Mouse (Mus musculus): ENCODE measurements at regions not wholly inside any gene's neighbourhood (a gene's known extent, or its start where the extent isn't known, plus 50 kb on each side); places are given as distances from the start of the nearest gene placed in this dataset.

DNA sequence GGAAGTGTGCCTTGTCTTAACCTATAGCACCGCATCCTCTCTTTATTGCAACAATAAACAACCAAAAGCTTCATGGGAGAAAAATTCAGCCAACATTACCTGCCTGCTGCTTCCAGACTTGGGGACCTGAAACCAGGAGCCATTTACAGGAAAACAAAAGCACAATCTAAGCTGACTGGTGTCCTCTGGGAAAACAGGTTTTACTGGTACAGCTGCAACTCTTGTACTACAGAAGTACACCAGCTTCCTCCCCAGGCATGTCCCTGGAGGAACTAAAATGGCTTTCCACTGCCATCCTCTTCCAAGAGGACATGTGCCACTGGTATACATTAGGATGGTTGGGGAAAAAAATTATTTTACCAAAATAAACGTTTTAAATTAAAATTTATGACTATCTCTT, 63.9 kb upstream of the Ptprk start:
- no peak for DNase-seq

DNA sequence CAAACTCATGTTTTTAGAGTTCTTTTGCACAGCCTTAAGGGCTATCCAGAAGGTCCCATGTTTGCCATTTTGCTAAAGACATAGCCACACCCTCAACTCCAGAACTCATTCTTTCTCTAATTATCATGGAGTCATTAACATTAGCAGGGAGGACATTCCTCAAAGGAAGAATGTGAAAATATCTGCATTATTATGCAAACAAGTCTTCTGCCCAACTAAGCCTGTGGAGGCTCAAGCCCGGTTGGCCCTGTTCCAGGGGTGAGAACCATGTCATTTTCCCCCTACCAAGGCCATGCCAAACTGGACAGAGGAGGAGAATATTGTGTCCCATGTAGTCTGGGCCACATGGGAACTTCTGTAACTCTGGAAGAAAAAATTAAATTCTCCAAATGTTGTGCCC, 62.5 kb upstream of the Ptprk start:
- DNase-seq: no peak

DNA sequence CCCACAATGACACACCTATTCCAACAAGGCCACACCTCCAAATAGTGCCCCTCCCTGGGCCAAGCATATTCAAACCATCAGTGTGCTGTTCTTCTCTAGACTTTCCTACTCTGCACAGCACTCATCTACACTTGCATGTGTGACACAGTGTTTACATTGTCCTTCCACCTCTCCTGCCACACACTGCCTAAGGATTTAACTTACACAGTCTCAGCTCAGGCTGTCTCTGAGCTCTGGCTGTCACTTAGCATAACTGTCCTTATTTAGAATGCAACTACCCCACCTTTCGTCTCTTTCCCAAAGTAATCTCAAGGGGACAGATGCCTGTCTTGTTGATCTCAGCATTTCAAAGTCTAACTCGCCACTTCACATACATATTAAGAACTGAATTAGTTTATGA, 61.2 kb upstream of the Ptprk start:
- DNase-seq: no peak

DNA sequence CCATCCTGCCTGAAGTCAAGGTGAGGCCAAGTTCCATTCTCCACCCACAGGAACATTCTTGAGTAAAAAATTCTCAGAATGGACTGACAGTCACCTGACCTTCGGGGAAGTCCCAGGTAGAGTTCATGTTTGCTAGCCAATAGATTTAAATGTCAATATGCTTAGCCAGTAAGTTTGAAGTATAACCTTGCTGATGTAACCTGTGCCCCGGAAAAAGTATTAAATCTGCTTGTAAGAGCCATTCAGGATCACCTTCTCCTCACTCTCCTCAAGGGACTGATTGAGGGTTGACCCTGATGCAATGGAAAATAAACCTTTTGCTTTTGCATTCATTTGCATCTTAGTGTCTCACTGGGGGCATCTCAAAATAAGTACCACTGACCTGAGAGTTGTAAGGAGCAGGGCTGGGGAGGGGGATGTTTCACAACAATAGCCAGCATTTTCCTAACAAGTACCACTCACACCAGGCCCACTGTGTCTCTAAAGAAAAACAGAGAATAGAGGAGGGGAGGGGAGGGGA, 60.3 kb upstream of the Ptprk start:
- peak; percentile 6 for DNase-seq
